Mouse (Mus musculus) heart, embryonic 13.5 days (tissue): ENCODE data around the gene Kcnq1. TPM values are rescaled to one million over a fixed set of nuclear protein-coding genes. Genes with fewer than 3 reads are reported as not detected.
A peak's percentile ranks its signal among the peaks of the same experiment; 100 is the strongest.

Experiments
- ATAC-seq: fragments of 200-750 bp; cut with Nextera tagmentation; 2 replicates; pipeline ENCODE4 v1.8.0; 2017; ENCODE audit warnings: moderate TSS enrichment; ENCODE audit not compliant: insufficient number of reproducible peaks, low FRiP score, low TSS enrichment; ENCODE audit errors: extremely low read depth
- H3K27ac ChIP-seq: fragments of 300-500 bp; sonication (generic); replicated peaks from 2 replicates; pipeline ENCODE4 v1.5.1; 2015; ENCODE audit warnings: moderate library complexity, mild to moderate bottlenecking, inconsistent platforms
- H3K27me3 ChIP-seq: fragments of 300-500 bp; sonication (generic); replicated peaks from 2 replicates; pipeline ENCODE4 v1.6.1; 2015; ENCODE audit warnings: mild to moderate bottlenecking, inconsistent platforms
- H3K36me3 ChIP-seq: fragments of 300-500 bp; sonication (generic); 2 replicates; pipeline ENCODE4 v1.6.1; 2015; ENCODE audit warnings: mild to moderate bottlenecking, inconsistent platforms
- H3K4me1 ChIP-seq: fragments of 300-500 bp; sonication (generic); 2 replicates; pipeline ENCODE4 v1.6.1; 2015; ENCODE audit warnings: inconsistent platforms
- H3K4me2 ChIP-seq: fragments of 300-500 bp; sonication (generic); 2 replicates; pipeline ENCODE4 v1.6.1; 2015; ENCODE audit warnings: inconsistent platforms, mild to moderate bottlenecking, moderate library complexity
- H3K4me3 ChIP-seq: fragments of 300-500 bp; sonication (generic); 2 replicates; pipeline ENCODE4 v1.5.1; 2015; ENCODE audit warnings: moderate library complexity, mild to moderate bottlenecking, inconsistent platforms
- H3K9ac ChIP-seq: fragments of 300-500 bp; sonication (generic); 2 replicates; pipeline ENCODE4 v1.6.1; 2015; ENCODE audit warnings: inconsistent platforms, mild to moderate bottlenecking, moderate library complexity
- H3K9me3 ChIP-seq: fragments of 300-500 bp; sonication (generic); 2 replicates; pipeline ENCODE4 v1.6.1; 2016; ENCODE audit warnings: inconsistent platforms
- WGBS: fragments of 180-500 bp; shearing (Covaris S2); methylation state at CpG from one replicate; pipeline ENCODE4 v1.1.7; 2015; ENCODE audit warnings: mixed read lengths; 5-methylcytosine and 5-hydroxymethylcytosine counted together
- polyA plus RNA-seq: library from polyadenylated mRNA; unstranded; fragments of >200 nt; fragmentation: Nextera tagmentation; extraction: Ambion mirVana; gene quantifications from 2 replicates; pipeline ENCODE4 v1.2.1, GENCODE M21; 2015

Kcnq1 gene
- polyA plus RNA-seq, 1 experiment from 2014 or later, result 15.6 TPM

DNA sequence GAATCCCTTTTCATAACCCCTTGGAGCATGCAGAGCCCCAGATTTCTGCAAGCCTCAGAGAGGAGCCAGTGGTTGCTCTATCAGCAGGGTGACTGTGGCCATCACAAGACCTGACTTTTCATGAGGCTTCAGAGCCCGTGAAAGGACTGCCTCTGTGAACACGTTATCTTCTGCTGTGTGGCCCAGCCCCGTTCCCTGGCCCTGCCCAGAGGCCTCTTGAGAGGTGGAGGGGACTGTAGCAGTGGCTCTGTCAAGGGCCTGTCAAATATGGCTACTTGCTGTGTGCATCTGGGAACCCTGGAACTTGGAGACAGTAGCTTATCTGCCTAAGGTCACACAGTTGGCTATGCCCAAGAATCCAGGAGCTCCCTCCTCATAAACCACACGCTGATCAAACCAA, 5.6 kb downstream of the Kcnq1 start:
- peaks cover 7% of the 10 kb centered on the region for H3K9me3 ChIP-seq
- H3K4me1 ChIP-seq, result peaks cover 70% of the 10 kb centered on the region
- peak overlapping the region; percentile 85 for H3K9ac ChIP-seq
- H3K27me3 ChIP-seq, result peaks cover 23% of the 10 kb centered on the region
- WGBS, result 16% methylated on average over 4 of the region's 4 CpGs
- H3K4me3 ChIP-seq, result no peak overlapping the region
- H3K36me3 ChIP-seq, result peaks cover 3% of the 10 kb centered on the region
- peak overlapping the region; percentile 46 for H3K4me2 ChIP-seq
- no peak for ATAC-seq
- H3K27ac ChIP-seq, result peak overlapping the region; percentile 98

DNA sequence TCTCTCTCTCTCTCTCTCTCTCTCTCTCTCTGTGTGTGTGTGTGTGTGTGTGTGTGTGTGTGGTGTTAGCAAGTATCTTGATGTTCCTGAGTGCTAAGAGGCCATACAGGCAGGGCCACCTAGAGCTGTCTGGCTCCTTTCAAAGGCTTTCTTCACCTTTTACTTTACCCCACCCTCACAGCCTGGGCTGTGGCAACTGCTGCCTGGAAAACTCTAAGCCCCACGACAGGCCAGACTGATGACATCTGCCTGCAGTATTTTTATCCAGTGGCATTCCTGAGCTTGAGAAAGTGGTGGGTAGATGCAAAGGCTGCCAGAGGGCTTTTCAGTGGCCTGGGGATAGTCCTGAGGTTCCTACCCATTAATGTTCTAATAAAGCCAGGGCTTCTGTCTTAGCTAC, 6.2 kb downstream of the Kcnq1 start:
- H3K9ac ChIP-seq, result peak overlapping the region; percentile 66
- H3K4me1 ChIP-seq, result peaks cover 63% of the 10 kb centered on the region
- peak overlapping the region; percentile 98 for H3K27ac ChIP-seq
- peaks cover 16% of the 10 kb centered on the region for H3K27me3 ChIP-seq
- peaks cover 7% of the 10 kb centered on the region for H3K9me3 ChIP-seq
- H3K4me3 ChIP-seq, result no peak overlapping the region
- H3K36me3 ChIP-seq, result peaks cover 3% of the 10 kb centered on the region
- 12% methylated on average over 1 of the region's 1 CpGs for WGBS
- ATAC-seq, result peak; percentile 74; the same call in 1 of the 2 replicates
- H3K4me2 ChIP-seq, result peak overlapping the region; percentile 46

DNA sequence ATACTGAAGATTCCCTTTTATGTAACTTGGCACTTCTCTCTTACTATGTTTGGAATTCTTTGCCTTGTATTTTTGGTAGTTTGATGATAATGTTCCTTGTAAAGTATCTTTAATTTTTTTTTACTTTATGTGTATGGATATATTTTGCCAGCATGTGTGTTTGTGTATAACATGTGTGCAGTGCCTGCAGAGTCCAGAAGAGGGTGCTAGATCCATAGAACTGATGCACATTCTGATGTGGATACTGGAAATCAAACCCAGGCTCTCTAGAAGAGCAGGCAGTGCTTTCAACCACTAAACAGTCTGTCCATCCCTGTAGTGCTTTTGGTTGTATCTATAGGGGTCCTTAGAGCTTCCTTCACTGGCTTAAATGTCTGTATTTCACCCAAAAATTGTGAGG, 8.6 kb downstream of the Kcnq1 start:
- Histone ChIP-seq H3K4me3 (no peak overlapping the region), H3K9me3 (peaks cover 7% of the 10 kb centered on the region), H3K4me2 (no peak overlapping the region), H3K36me3 (peaks cover 3% of the 10 kb centered on the region), H3K27ac (no peak overlapping the region), H3K27me3 (no peaks in the 10 kb centered on the region), H3K9ac (no peak overlapping the region), H3K4me1 (peaks cover 58% of the 10 kb centered on the region)
- no peak for ATAC-seq

DNA sequence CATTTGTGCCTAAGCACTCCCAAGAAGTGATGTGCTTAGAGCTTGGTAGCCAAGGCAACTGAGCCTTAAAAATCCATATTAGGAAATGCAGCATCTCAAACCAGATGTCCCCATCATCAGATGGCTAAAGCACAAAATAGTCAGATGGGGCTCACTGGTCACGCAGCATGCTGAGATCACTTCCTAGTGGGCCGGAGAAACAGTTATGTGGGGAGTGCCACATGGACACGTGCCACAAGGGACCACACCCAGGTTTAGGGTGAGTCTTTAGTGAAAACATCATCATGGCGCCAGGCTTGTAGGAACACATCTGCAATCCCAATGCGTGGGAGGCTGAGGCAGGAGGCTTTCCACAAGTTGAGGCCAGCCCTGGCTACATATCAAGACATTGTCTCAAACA, 10.4 kb downstream of the Kcnq1 start:
- H3K9me3 ChIP-seq, result peaks cover 7% of the 10 kb centered on the region
- no peak overlapping the region for H3K4me3 ChIP-seq
- 76% methylated on average over 5 of the region's 5 CpGs for WGBS
- peaks cover 58% of the 10 kb centered on the region for H3K4me1 ChIP-seq
- no peak for ATAC-seq
- H3K4me2 ChIP-seq, result no peak overlapping the region
- no peaks in the 10 kb centered on the region for H3K27me3 ChIP-seq
- peaks cover 3% of the 10 kb centered on the region for H3K36me3 ChIP-seq
- no peak overlapping the region for H3K9ac ChIP-seq
- H3K27ac ChIP-seq, result no peak overlapping the region

DNA sequence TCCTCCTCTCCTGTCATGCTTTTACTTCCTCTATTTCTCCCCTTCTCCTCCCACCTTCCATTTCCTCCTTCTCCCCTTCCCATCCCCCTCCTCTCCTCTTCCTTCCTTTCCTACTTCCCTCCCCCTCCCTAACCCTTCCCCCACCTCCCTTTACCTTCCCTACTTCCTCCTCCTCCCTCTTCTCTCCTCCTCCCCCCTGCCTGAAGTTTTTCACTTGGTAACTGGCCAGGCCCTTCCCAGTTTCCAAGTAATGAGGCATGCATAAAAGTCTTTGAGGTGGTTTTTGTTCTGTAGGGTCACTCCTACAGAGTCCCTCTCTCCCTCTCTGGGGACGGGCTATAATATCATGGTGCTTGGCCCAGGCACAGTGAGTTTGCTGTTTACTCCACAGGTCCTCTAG, 13.2 kb downstream of the Kcnq1 start:
- H3K9ac ChIP-seq, result no peak overlapping the region
- H3K27me3 ChIP-seq, result no peaks in the 10 kb centered on the region
- peaks cover 3% of the 10 kb centered on the region for H3K36me3 ChIP-seq
- peaks cover 64% of the 10 kb centered on the region for H3K4me1 ChIP-seq
- no peak overlapping the region for H3K4me2 ChIP-seq
- peak overlapping the region; percentile 96 for H3K27ac ChIP-seq
- ATAC-seq, result no peak
- H3K4me3 ChIP-seq, result no peak overlapping the region
- H3K9me3 ChIP-seq, result peaks cover 7% of the 10 kb centered on the region
- 33% methylated on average over 1 of the region's 1 CpGs for whole genome bisulfite sequencing

DNA sequence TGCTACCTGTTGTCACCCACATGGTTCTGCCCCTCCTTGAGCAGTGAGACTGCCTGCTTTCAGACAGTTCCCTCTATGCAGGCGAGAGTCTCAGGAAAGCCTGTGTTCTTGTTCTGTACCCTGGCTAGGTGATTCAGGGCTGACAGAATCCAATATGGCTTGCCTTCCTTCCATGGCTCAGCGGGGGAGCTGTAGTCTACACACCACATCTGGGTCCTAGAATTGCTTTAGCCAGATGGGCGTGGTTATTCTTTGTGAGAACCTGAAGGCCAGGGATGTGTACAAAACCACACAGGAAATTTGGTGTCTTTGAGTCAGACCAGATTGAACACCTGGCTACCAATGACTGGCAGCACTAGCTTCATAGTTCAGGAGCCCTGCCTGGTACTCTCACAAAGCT, 13.7 kb downstream of the Kcnq1 start:
- H3K27me3 ChIP-seq, result no peaks in the 10 kb centered on the region
- ATAC-seq, result no peak
- no peak overlapping the region for H3K4me3 ChIP-seq
- peaks cover 3% of the 10 kb centered on the region for H3K9me3 ChIP-seq
- H3K9ac ChIP-seq, result no peak overlapping the region
- H3K4me1 ChIP-seq, result peaks cover 69% of the 10 kb centered on the region
- WGBS, result 73% methylated on average over 3 of the region's 3 CpGs
- H3K36me3 ChIP-seq, result peaks cover 2% of the 10 kb centered on the region
- H3K4me2 ChIP-seq, result no peak overlapping the region
- H3K27ac ChIP-seq, result peak overlapping the region; percentile 96

DNA sequence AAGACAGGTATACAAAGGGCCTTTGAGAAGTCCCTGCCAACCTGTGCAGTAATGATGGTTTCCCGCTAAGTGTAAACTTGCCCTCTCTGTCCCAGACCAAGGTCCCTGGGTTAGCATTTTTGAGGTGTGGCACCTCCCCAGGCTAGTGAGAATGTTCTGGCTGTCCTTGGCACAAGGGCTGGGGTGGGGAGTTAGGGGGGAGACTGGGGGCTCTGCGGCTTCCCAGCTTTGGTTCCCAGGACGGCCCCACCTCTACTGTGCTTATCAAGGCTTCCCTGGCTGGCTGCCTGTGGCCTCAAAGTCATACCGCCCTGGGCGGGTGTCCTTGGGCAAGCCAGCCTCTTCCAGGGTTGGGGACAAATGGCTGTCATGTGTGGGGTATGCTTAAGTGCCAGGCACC, 16.0 kb downstream of the Kcnq1 start:
- peak overlapping the region; percentile 96 for H3K27ac ChIP-seq
- H3K36me3 ChIP-seq, result no peaks in the 10 kb centered on the region
- peaks cover 80% of the 10 kb centered on the region for H3K4me1 ChIP-seq
- H3K27me3 ChIP-seq, result no peaks in the 10 kb centered on the region
- no peaks in the 10 kb centered on the region for H3K9me3 ChIP-seq
- WGBS, result 21% methylated on average over 5 of the region's 5 CpGs
- H3K9ac ChIP-seq, result peak overlapping the region; percentile 51
- H3K4me3 ChIP-seq, result no peak overlapping the region
- peak; percentile 45; the same call in 1 of the 2 replicates for ATAC-seq
- H3K4me2 ChIP-seq, result 0 out of 2 replicates have a peak overlapping the region, but pooled peaks have one; percentile 11

DNA sequence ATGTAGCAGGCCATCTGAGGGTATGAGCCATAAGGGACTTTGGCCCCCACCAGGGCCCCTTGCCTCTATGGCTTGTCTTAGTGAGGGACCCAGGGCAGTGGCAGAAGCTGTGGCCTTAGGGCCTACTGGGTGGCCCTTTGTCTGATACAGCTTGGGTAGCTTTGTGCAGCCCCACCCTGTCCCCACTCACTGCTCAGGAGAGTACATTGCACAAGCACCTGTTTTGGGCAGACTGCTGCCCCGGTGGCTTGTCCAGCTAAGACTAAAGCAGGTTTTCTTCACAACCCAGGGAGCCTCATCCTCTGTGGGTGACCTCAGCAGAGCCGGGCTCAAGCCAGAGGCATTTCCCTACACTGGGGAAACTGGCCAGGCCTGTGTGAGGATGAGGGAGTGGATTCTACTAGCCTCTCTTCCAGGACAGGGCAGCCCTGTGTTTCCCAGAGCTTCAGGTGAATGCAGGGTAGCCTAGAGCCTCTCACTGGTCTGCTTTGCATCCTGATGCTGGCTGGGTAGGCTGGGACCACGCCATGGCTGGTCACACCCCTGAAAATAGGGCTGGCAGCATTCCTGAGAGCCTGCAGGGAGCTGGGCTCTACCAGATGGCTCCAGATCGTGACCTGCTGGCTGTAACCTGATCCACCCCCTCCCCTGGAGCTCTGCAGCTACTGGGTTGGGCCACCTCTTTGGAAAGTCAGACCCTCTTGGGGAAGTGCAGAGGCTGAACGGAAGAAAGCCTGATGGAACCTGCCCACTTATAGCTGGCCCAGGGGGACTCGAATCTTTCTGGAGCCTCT, 17.9 kb downstream of the Kcnq1 start:
- Histone ChIP-seq H3K9me3 (no peaks in the 10 kb centered on the region), H3K4me3 (peak overlapping the region; percentile 18; the same call in 1 of the 2 replicates), H3K27ac (peak overlapping the region; percentile 96), H3K36me3 (no peaks in the 10 kb centered on the region), H3K27me3 (no peaks in the 10 kb centered on the region), H3K4me1 (peaks cover 68% of the 10 kb centered on the region), H3K9ac (peak overlapping the region; percentile 77), H3K4me2 (peak overlapping the region; percentile 57)
- 12% methylated on average over 6 of the region's 6 CpGs for WGBS
- peak; percentile 64; the same call in 1 of the 2 replicates for ATAC-seq

DNA sequence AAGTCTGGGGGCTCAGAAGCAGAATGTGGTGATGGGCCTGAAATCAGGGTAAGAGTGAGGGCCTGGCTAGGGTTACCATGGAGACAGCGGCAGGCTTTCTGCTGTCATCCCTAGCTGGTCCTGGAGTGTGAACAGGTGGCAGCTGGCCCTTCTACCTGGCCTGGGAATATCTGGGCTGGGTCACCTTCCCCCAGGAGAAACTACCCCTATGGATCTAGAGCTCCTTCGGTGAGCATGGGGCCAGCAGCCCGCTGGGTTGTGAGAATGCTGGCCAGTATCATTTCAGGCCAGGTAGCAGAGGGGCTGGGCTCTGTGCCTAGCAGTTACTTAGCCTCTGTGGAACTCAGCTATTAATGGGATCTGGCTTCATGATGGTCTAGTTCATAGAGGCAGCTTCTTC, 18.7 kb downstream of the Kcnq1 start:
- peak overlapping the region; percentile 96 for H3K27ac ChIP-seq
- H3K27me3 ChIP-seq, result no peaks in the 10 kb centered on the region
- H3K4me1 ChIP-seq, result peaks cover 60% of the 10 kb centered on the region
- H3K9ac ChIP-seq, result peak overlapping the region; percentile 77
- WGBS, result 54% methylated on average over 3 of the region's 3 CpGs
- H3K9me3 ChIP-seq, result no peaks in the 10 kb centered on the region
- H3K4me2 ChIP-seq, result peak overlapping the region; percentile 57
- no peaks in the 10 kb centered on the region for H3K36me3 ChIP-seq
- H3K4me3 ChIP-seq, result peak overlapping the region; percentile 18; the same call in 1 of the 2 replicates
- ATAC-seq, result no peak

DNA sequence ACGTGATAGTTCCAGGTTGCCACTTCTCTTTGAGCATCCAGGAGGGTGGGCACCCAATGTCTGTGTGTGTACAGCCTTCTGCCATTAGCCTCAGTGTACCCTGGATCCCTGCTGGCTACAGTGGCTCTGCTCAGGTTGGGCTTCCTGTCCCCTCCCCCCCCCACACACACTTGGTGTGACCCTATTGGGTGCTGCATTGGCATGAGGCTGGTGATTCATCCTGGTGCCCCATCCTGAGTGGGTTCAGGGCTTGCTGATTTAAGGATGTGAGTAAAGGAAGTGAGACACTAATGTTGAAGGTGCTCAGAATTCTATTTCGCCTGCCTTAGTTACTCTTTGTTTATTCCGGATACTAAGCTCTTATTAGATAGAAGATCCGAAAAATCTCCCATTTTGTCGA, 26.7 kb downstream of the Kcnq1 start:
- Histone ChIP-seq H3K9me3 (no peaks in the 10 kb centered on the region), H3K4me2 (no peak overlapping the region), H3K27ac (no peak overlapping the region), H3K4me1 (peaks cover 32% of the 10 kb centered on the region), H3K9ac (no peak overlapping the region), H3K36me3 (no peaks in the 10 kb centered on the region), H3K27me3 (no peaks in the 10 kb centered on the region), H3K4me3 (no peak overlapping the region)
- ATAC-seq, result no peak
- 77% methylated on average over 5 of the region's 5 CpGs for WGBS

DNA sequence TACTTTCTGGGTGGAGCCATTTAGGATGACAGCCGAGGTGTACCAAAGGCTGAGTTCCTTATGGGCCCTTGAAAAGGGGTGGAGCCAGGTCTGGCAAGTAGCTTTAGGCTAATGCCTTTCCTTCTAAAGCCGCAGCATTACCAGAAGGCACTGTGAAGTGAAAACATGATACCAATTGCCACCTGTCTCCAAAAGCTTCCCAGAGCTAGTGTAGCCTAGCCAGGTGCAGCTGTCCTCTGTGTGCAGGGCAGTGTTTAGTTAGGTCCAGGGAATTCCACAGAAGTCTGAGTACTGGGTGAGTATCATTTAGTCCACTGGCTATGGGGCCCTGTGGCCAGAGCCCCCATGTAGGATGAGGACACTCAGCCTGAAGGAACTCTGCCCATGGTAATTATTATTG, 30.0 kb downstream of the Kcnq1 start:
- peaks cover 59% of the 10 kb centered on the region for H3K4me1 ChIP-seq
- H3K4me3 ChIP-seq, result no peak overlapping the region
- H3K27me3 ChIP-seq, result no peaks in the 10 kb centered on the region
- 63% methylated on average over 2 of the region's 2 CpGs for WGBS
- H3K4me2 ChIP-seq, result no peak overlapping the region
- no peak overlapping the region for H3K27ac ChIP-seq
- no peaks in the 10 kb centered on the region for H3K9me3 ChIP-seq
- no peak overlapping the region for H3K9ac ChIP-seq
- no peaks in the 10 kb centered on the region for H3K36me3 ChIP-seq
- ATAC-seq, result no peak

DNA sequence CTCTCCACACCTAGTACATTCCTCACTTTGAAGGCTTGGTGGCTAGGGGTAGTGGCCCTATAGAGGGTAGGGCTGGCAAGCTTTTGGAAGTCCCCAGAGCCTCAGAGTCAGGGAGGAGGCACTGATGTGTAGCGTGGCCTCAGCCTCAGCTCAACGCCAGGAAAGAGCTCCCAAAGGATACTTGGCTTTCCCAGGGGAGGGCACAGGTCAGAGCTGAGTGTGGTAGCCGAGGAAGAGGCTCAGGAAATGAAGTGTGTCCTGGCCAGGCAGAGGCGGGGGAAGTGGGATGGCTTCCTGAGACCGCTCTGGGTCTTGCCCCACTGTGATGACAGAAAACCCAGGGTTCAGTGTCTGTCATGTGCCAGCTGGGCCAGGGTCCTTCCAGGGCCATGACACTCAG, 30.4 kb downstream of the Kcnq1 start:
- Histone ChIP-seq H3K27me3 (no peaks in the 10 kb centered on the region), H3K4me1 (peaks cover 58% of the 10 kb centered on the region), H3K36me3 (no peaks in the 10 kb centered on the region), H3K9me3 (no peaks in the 10 kb centered on the region), H3K27ac (no peak overlapping the region), H3K4me3 (no peak overlapping the region), H3K9ac (0 out of 2 replicates have a peak overlapping the region, but pooled peaks have one; percentile 3), H3K4me2 (no peak overlapping the region)
- WGBS, result 51% methylated on average over 5 of the region's 5 CpGs
- no peak for ATAC-seq
